Mouse (Mus musculus) lung, postnatal 0 days (tissue): ENCODE results near the gene Cyp11a1.

Source experiments
- CTCF ChIP-seq: IDR thresholded peaks from 2 replicates; pipeline ENCODE4 v1.5.1; 2016; ENCODE audit warnings: antibody characterized with exemption, mild to moderate bottlenecking
- EP300 ChIP-seq: IDR thresholded peaks from 2 replicates; pipeline ENCODE4 v1.6.1; 2016; ENCODE audit warnings: antibody characterized with exemption, mild to moderate bottlenecking, control low read depth

- TF ChIP-seq CTCF (no peak; the same call in 1 of the 2 replicates), EP300 (no peak)
Observed at GRCm38 (mm10) chr9:58009588-58009987, 3.4 kb downstream of the Cyp11a1 start.
